Mouse (Mus musculus) monocyte, adult 2 months (primary cell): ENCODE results near the gene Ddb2.

Experiments
- DNase-seq, 2 experiments: peaks; one replicate each; pipeline ENCODE4 v3.0.0; 2022; ENCODE audit warnings: low spot score in 2 of 2, low read depth in 1 of 2

Gene Ddb2

GRCm38 (mm10) chr2:91190501-91190900, 46.3 kb downstream of the Ddb2 start:
- no peak for DNase-seq

- no peak for DNase-seq
Observed at GRCm38 (mm10) chr2:91187431-91187830, 49.4 kb downstream of the Ddb2 start.

GRCm38 (mm10) chr2:91186208-91186607, 50.6 kb downstream of the Ddb2 start:
- DNase-seq: no peak

GRCm38 (mm10) chr2:91183711-91184405, 52.9 kb downstream of the Ddb2 start, which contains the start of gene Madd:
Gene Madd, minus strand, starts transcription at chr2:91183837.
- DNase-seq: peak; percentile 64 to 76

GRCm38 (mm10) chr2:91183148-91183513, 53.7 kb downstream of the Ddb2 start:
- DNase-seq: peak; percentile 82 to 88

- DNase-seq: peak; percentile 32 to 45
Observed at GRCm38 (mm10) chr2:91182405-91183147, 54.2 kb downstream of the Ddb2 start.

GRCm38 (mm10) chr2:91182016-91182404, 54.8 kb downstream of the Ddb2 start:
- DNase-seq: peak in 1 of 2 experiments; percentile 18

GRCm38 (mm10) chr2:91180706-91181105, 56.1 kb downstream of the Ddb2 start:
- DNase-seq: no peak

- no peak for DNase-seq
Observed at GRCm38 (mm10) chr2:91179825-91180224, 57.0 kb downstream of the Ddb2 start.

- no peak for DNase-seq
Observed at GRCm38 (mm10) chr2:91176234-91176633, 60.5 kb downstream of the Ddb2 start.

GRCm38 (mm10) chr2:91175490-91175889, 61.3 kb downstream of the Ddb2 start:
- DNase-seq: no peak

GRCm38 (mm10) chr2:91169587-91170322, 67.0 kb downstream of the Ddb2 start:
- DNase-seq: no peak

- no peak for DNase-seq
Observed at GRCm38 (mm10) chr2:91167629-91168028, 69.2 kb downstream of the Ddb2 start.

GRCm38 (mm10) chr2:91164991-91165390, 71.8 kb downstream of the Ddb2 start:
- DNase-seq: no peak

- no peak for DNase-seq
Observed at GRCm38 (mm10) chr2:91163532-91163931, 73.2 kb downstream of the Ddb2 start.

GRCm38 (mm10) chr2:91162952-91163351, 73.8 kb downstream of the Ddb2 start:
- DNase-seq: no peak
